Mouse (Mus musculus): ENCODE measurements around the gene Clk2.

Gene Clk2

DNA sequence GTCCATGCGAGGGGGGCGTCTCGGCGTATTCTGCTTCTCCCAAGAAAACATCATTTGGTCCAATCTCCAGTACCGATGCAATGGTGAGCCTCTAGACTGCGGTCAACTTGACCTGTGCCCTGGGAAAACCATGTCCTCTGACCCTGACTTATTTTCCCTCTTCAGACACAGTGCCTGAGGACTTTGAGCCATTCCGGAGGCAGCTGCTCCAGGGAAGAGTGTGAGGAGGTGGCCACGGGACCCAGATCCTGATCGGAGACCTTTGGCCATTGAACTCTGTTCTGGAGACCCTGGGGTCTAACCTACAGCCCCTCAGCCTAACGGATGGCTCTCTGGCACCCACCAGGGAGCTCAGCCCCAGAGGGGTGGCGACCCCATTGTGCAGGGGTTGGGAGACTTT is 61.8 kb downstream of the Clk2 start:
- DNase-seq: no peak
